Mouse (Mus musculus) hindbrain, embryonic 15.5 days (tissue): ENCODE results near the gene Fam50a. TPM values are rescaled to one million over a fixed set of nuclear protein-coding genes. Genes with fewer than 3 reads are reported as not detected.

Source experiments
- ATAC-seq: fragments of 200-750 bp; cut with Nextera tagmentation; 2 replicates; pipeline ENCODE4 v1.8.0; 2017; ENCODE audit warnings: low read depth, moderate number of reproducible peaks, moderate TSS enrichment; ENCODE audit not compliant: low FRiP score
- H3K27ac ChIP-seq: fragments of 300-500 bp; sonication (generic); replicated peaks from 2 replicates; pipeline ENCODE4 v1.5.1; 2015; ENCODE audit warnings: mild to moderate bottlenecking, inconsistent platforms
- H3K27me3 ChIP-seq: fragments of 300-500 bp; sonication (generic); 2 replicates; pipeline ENCODE4 v1.6.1; 2015; ENCODE audit warnings: control low read depth, inconsistent platforms
- H3K36me3 ChIP-seq: fragments of 300-500 bp; sonication (generic); 2 replicates; pipeline ENCODE4 v1.6.1; 2015; ENCODE audit warnings: control low read depth, inconsistent platforms
- H3K4me1 ChIP-seq: fragments of 300-500 bp; sonication (generic); replicated peaks from 2 replicates; pipeline ENCODE4 v1.6.1; 2015; ENCODE audit warnings: control low read depth, inconsistent platforms
- H3K4me2 ChIP-seq: fragments of 300-500 bp; sonication (generic); 2 replicates; pipeline ENCODE4 v1.6.1; 2015; ENCODE audit warnings: moderate library complexity, mild to moderate bottlenecking, inconsistent platforms
- H3K4me3 ChIP-seq: fragments of 300-500 bp; sonication (generic); 2 replicates; pipeline ENCODE4 v1.5.1; 2015; ENCODE audit warnings: mild to moderate bottlenecking, inconsistent platforms
- H3K9ac ChIP-seq: fragments of 300-500 bp; sonication (generic); 2 replicates; pipeline ENCODE4 v1.6.1; 2015; ENCODE audit warnings: inconsistent platforms
- H3K9me3 ChIP-seq: fragments of 300-500 bp; sonication (generic); 2 replicates; pipeline ENCODE4 v1.6.1; 2016; ENCODE audit warnings: control low read depth, inconsistent platforms
- WGBS: fragments of 180-500 bp; shearing (Covaris S2); methylation state at CpG from one replicate; pipeline ENCODE4 v1.1.7; 2015; 5-methylcytosine and 5-hydroxymethylcytosine counted together
- polyA plus RNA-seq: library from polyadenylated mRNA; unstranded; fragments of >200 nt; fragmentation: Nextera tagmentation; extraction: Ambion mirVana; gene quantifications from 2 replicates; pipeline ENCODE4 v1.2.1, GENCODE M21; 2015

The Fam50a gene
- polyA plus RNA-seq = 57.7 and 61.0 TPM in 2 replicates

GRCm38 (mm10) chrX:74312540-74313464 is at the start of gene Fam50a:
Gene Fam50a (plus strand): TSS chrX:74313033.
- H3K4me1 ChIP-seq = peaks cover 33% of the 10 kb centered on the region
- H3K9me3 ChIP-seq = no peaks in the 10 kb centered on the region
- H3K36me3 ChIP-seq = peaks cover 28% of the 10 kb centered on the region
- WGBS = 20% methylated on average over 58 of the region's 59 CpGs
- H3K27ac ChIP-seq = peak within 1 kb of the TSS; percentile 92
- ATAC-seq = peak; percentile 97
- H3K9ac ChIP-seq = peak within 1 kb of the TSS; percentile 71
- H3K4me3 ChIP-seq = peak within 1 kb of the TSS; percentile 68
- H3K4me2 ChIP-seq = peak within 1 kb of the TSS; percentile 75
- H3K27me3 ChIP-seq = no peaks in the 10 kb centered on the region

GRCm38 (mm10) chrX:74269736-74270061 is 43.1 kb upstream of the Fam50a start:
- Histone ChIP-seq H3K36me3 (peaks cover 2% of the 10 kb centered on the region; the same call in 1 of the 2 replicates), H3K27ac (peak overlapping the region; percentile 96), H3K9ac (peak overlapping the region; percentile 40), H3K27me3 (no peaks in the 10 kb centered on the region), H3K4me2 (peak overlapping the region; percentile 60), H3K4me3 (peak overlapping the region; percentile 61), H3K9me3 (no peaks in the 10 kb centered on the region), H3K4me1 (peaks cover 8% of the 10 kb centered on the region)
- ATAC-seq = peak; percentile 46
- WGBS = 31% methylated on average over 3 of the region's 3 CpGs

GRCm38 (mm10) chrX:74270062-74270901 is 42.6 kb upstream of the Fam50a start, which contains the start of gene Rpl10:
Gene Rpl10 (plus strand): TSS chrX:74270812.
- Histone ChIP-seq H3K4me1 (peaks cover 8% of the 10 kb centered on the region), H3K4me3 (peak within 1 kb of the TSS; percentile 61), H3K9me3 (no peaks in the 10 kb centered on the region), H3K36me3 (peaks cover 2% of the 10 kb centered on the region; the same call in 1 of the 2 replicates), H3K27ac (peak within 1 kb of the TSS; percentile 96), H3K9ac (peak within 1 kb of the TSS; percentile 77), H3K4me2 (peak within 1 kb of the TSS; percentile 60), H3K27me3 (no peaks in the 10 kb centered on the region)
- ATAC-seq = peak; percentile 96
- WGBS = 15% methylated on average over 42 of the region's 42 CpGs

GRCm38 (mm10) chrX:74270902-74271551 is 41.8 kb upstream of the Fam50a start:
- ATAC-seq = no peak
- WGBS = 18% methylated on average over 27 of the region's 27 CpGs
- peak overlapping the region; percentile 77 for H3K9ac ChIP-seq

GRCm38 (mm10) chrX:74273422-74274322 is 39.2 kb upstream of the Fam50a start:
- H3K4me3 ChIP-seq = no peak overlapping the region
- no peak overlapping the region for H3K4me2 ChIP-seq
- no peaks in the 10 kb centered on the region for H3K9me3 ChIP-seq
- no peaks in the 10 kb centered on the region for H3K27me3 ChIP-seq
- peaks cover 2% of the 10 kb centered on the region; the same call in 1 of the 2 replicates for H3K36me3 ChIP-seq
- no peak for ATAC-seq
- peaks cover 8% of the 10 kb centered on the region for H3K4me1 ChIP-seq
- WGBS = 33% methylated on average over 10 of the region's 10 CpGs
- H3K9ac ChIP-seq = no peak overlapping the region
- H3K27ac ChIP-seq = no peak overlapping the region

More at GRCm38 (mm10) chrX:74270902-74271551, 41.8 kb upstream of the Fam50a start:
- Histone ChIP-seq H3K4me3 (peak overlapping the region; percentile 61), H3K27ac (peak overlapping the region; percentile 69), H3K4me2 (peak overlapping the region; percentile 56), H3K4me1 (peaks cover 8% of the 10 kb centered on the region), H3K27me3 (no peaks in the 10 kb centered on the region), H3K36me3 (peaks cover 2% of the 10 kb centered on the region; the same call in 1 of the 2 replicates), H3K9me3 (no peaks in the 10 kb centered on the region)

GRCm38 (mm10) chrX:74277916-74278315 is 34.9 kb upstream of the Fam50a start:
- H3K4me3 ChIP-seq = no peak overlapping the region
- peaks cover 6% of the 10 kb centered on the region; the same call in 1 of the 2 replicates for H3K4me1 ChIP-seq
- H3K4me2 ChIP-seq = no peak overlapping the region
- H3K36me3 ChIP-seq = no peaks in the 10 kb centered on the region
- H3K27me3 ChIP-seq = no peaks in the 10 kb centered on the region
- ATAC-seq = no peak
- no peak overlapping the region for H3K9ac ChIP-seq
- H3K9me3 ChIP-seq = no peaks in the 10 kb centered on the region
- no peak overlapping the region for H3K27ac ChIP-seq
- 83% methylated on average over 8 of the region's 8 CpGs for WGBS

GRCm38 (mm10) chrX:74281041-74281731 is 31.6 kb upstream of the Fam50a start:
- H3K9me3 ChIP-seq = no peaks in the 10 kb centered on the region

GRCm38 (mm10) chrX:74281732-74282394 is 31.0 kb upstream of the Fam50a start, which contains the start of the genes Taz and Dnase1l1:
Gene Taz (plus strand): TSS chrX:74281912.
Gene Dnase1l1 (minus strand): TSS chrX:74282337.
- Histone ChIP-seq H3K9me3 (no peaks in the 10 kb centered on the region), H3K27me3 (no peaks in the 10 kb centered on the region), H3K4me1 (peaks cover 15% of the 10 kb centered on the region), H3K36me3 (no peaks in the 10 kb centered on the region), H3K4me3 (peak within 1 kb of the TSS; percentile 62), H3K27ac (peak within 1 kb of the TSS; percentile 83), H3K4me2 (peak within 1 kb of the TSS; percentile 70), H3K9ac (peak within 1 kb of the TSS; percentile 66)
- ATAC-seq = peak; percentile 67
- 18% methylated on average over 16 of the region's 16 CpGs for WGBS

More at GRCm38 (mm10) chrX:74281041-74281731, 31.6 kb upstream of the Fam50a start:
- Histone ChIP-seq H3K36me3 (no peaks in the 10 kb centered on the region), H3K4me1 (peaks cover 15% of the 10 kb centered on the region), H3K27ac (peak overlapping the region; percentile 83), H3K4me2 (peak overlapping the region; percentile 70), H3K27me3 (no peaks in the 10 kb centered on the region), H3K4me3 (peak overlapping the region; percentile 62), H3K9ac (peak overlapping the region; percentile 66)
- ATAC-seq = no peak
- WGBS = 24% methylated on average over 14 of the region's 14 CpGs

GRCm38 (mm10) chrX:74282395-74283091 is 30.3 kb upstream of the Fam50a start:
- ATAC-seq = peak; percentile 87
- peak overlapping the region; percentile 62 for H3K4me3 ChIP-seq
- WGBS = 24% methylated on average over 39 of the region's 39 CpGs

More at GRCm38 (mm10) chrX:74282395-74283091, 30.3 kb upstream of the Fam50a start:
- H3K36me3 ChIP-seq = no peaks in the 10 kb centered on the region
- H3K9me3 ChIP-seq = no peaks in the 10 kb centered on the region
- H3K4me2 ChIP-seq = peak overlapping the region; percentile 70
- H3K27me3 ChIP-seq = no peaks in the 10 kb centered on the region
- H3K9ac ChIP-seq = peak overlapping the region; percentile 66
- H3K4me1 ChIP-seq = peaks cover 15% of the 10 kb centered on the region
- H3K27ac ChIP-seq = peak overlapping the region; percentile 83
